Mouse (Mus musculus) stomach, embryonic 14.5 days (tissue): ENCODE results near the gene Zbtb8a. TPM values are rescaled to one million over a fixed set of nuclear protein-coding genes. Genes with fewer than 3 reads are reported as not detected.

Experiments used
- ATAC-seq: fragments of 200-750 bp; cut with Nextera tagmentation; 2 replicates; pipeline ENCODE4 v1.8.0; 2017; ENCODE audit warnings: low read depth, moderate TSS enrichment; ENCODE audit not compliant: insufficient number of reproducible peaks, insufficient read depth, low FRiP score
- H3K27ac ChIP-seq: fragments of 300-500 bp; sonication (generic); 2 replicates; pipeline ENCODE4 v1.5.1; 2014; ENCODE audit warnings: mild to moderate bottlenecking, low read length, moderate library complexity, mixed read lengths
- H3K27me3 ChIP-seq: fragments of 300-500 bp; sonication (generic); 2 replicates; pipeline ENCODE4 v1.6.1; 2014; ENCODE audit warnings: low read length, control low read depth, mixed read lengths; ENCODE audit not compliant: control insufficient read depth, insufficient read depth
- H3K36me3 ChIP-seq: fragments of 300-500 bp; sonication (generic); 2 replicates; pipeline ENCODE4 v1.6.1; 2014; ENCODE audit warnings: mild to moderate bottlenecking, control low read depth, low read length, moderate library complexity, mixed read lengths; ENCODE audit not compliant: control insufficient read depth, insufficient read depth
- H3K4me1 ChIP-seq: fragments of 300-500 bp; sonication (generic); 2 replicates; pipeline ENCODE4 v1.6.1; 2014; ENCODE audit warnings: low read length, control low read depth, mixed read lengths; ENCODE audit not compliant: control insufficient read depth, insufficient read depth
- H3K4me2 ChIP-seq: fragments of 300-500 bp; sonication (generic); replicated peaks from 2 replicates; pipeline ENCODE4 v1.6.1; 2014; ENCODE audit warnings: low read depth, low read length, control low read depth
- H3K4me3 ChIP-seq: fragments of 300-500 bp; sonication (generic); 2 replicates; pipeline ENCODE4 v1.5.1; 2014; ENCODE audit warnings: low read depth, low read length, control low read depth
- H3K9ac ChIP-seq: fragments of 300-500 bp; sonication (generic); replicated peaks from 2 replicates; pipeline ENCODE4 v1.6.1; 2014; ENCODE audit warnings: low read depth, mild to moderate bottlenecking, control low read depth, low read length, moderate library complexity, mixed read lengths
- H3K9me3 ChIP-seq: fragments of 300-500 bp; sonication (generic); 2 replicates; pipeline ENCODE4 v1.6.1; 2016; ENCODE audit warnings: low read depth, low read length, control low read depth; ENCODE audit not compliant: control insufficient read depth
- WGBS: fragments of 180-500 bp; shearing (Covaris S2); extraction: QIAGEN DNeasy Blood & Tissue Kit; methylation state at CpG from one replicate; pipeline ENCODE4 v1.1.7; 2014; 5-methylcytosine and 5-hydroxymethylcytosine counted together
- polyA plus RNA-seq: library from polyadenylated mRNA; unstranded; fragments of >200 nt; fragmentation: Nextera tagmentation; extraction: Ambion mirVana; gene quantifications from 2 replicates; pipeline ENCODE4 v1.2.1, GENCODE M21; 2014

The Zbtb8a gene
- polyA plus RNA-seq, 1 experiment from 2014 or later, result 14.1 TPM

DNA sequence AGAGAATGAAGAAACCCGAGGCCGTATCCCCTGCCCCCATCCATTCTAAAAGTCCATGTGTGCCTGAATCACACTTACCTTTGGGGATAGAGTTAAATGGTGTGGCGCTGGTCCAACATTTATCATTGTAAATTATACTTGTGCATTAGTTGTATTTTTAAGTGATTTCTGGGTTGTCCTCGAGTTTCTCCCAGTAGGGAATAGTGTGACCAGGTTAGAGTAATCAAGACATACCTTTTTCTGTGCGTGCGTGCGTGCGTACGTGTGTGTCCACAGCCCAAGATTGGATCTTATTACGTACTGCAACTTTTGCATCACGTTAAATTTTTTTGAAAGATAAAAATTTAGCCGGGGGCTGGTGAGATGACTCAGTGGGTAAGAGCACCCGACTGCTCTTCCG, 41.6 kb downstream of the Zbtb8a start:
- no peak for ATAC-seq
- H3K27me3 ChIP-seq, result no peaks in the 10 kb centered on the region
- H3K36me3 ChIP-seq, result peaks cover 15% of the 10 kb centered on the region; the same call in 1 of the 2 replicates
- peak overlapping the region; percentile 37; the same call in 1 of the 2 replicates for H3K9ac ChIP-seq
- H3K4me3 ChIP-seq, result peak overlapping the region; percentile 96
- WGBS, result 44% methylated on average over 14 of the region's 14 CpGs
- H3K4me1 ChIP-seq, result peaks cover 14% of the 10 kb centered on the region
- H3K9me3 ChIP-seq, result no peaks in the 10 kb centered on the region
- H3K27ac ChIP-seq, result peak overlapping the region; percentile 99
- peak overlapping the region; percentile 74 for H3K4me2 ChIP-seq

DNA sequence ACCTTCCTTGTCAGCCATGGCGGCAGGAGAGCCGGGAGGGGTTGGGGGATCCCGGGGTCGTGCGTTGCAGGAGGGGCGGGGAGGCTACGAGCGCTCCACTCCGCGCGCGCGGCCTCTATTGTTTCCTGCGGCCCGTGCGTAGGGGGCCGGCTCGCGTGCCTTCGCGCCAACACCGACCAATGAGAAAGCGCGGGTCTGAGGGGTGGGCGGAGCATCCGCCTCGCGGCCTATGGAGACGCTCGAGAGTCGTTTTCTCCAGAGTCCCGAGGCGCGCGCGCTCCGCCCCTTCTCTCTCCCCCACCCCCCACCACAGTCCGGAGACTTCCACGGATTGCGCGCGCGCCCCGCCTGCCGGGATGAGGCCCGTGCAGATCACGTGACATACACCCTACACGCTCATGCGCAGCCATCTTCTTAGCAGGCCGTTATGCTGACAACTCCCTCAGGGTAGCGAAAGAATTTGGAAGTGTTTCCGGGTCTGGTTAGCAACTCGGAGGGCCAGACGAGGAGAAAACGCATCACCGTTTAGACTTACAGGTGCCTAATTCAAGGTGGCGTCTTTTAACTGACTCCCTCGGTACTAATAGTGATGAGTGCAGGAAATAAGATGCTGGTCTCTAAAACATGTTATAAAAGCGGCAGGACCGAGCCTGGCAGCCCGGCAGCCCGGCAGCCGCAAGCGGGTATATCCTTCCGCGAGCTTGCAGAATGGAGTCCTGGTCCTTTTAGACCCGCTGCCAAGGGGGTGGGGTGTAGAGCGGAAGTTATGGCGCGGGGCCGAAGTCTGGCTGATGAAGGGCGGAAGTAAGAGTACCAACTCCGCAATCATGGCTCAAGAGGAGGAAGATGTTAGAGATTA, 42.5 kb downstream of the Zbtb8a start, which contains the start of the genes Rbbp4 and Zbtb8os:
Gene Rbbp4 (minus strand): TSS at position 155 of the 859 bp plus-strand sequence.
Gene Zbtb8os (plus strand): TSS at position 480 of the 859 bp plus-strand sequence.
- peak; percentile 98 for ATAC-seq
- Histone ChIP-seq H3K27me3 (no peaks in the 10 kb centered on the region), H3K36me3 (peaks cover 19% of the 10 kb centered on the region; the same call in 1 of the 2 replicates), H3K27ac (peak within 1 kb of the TSS; percentile 99), H3K9me3 (no peaks in the 10 kb centered on the region), H3K4me3 (peak within 1 kb of the TSS; percentile 96), H3K4me1 (peaks cover 14% of the 10 kb centered on the region), H3K9ac (peak within 1 kb of the TSS; percentile 87), H3K4me2 (peak within 1 kb of the TSS; percentile 74)
- under 1% methylated on average over 68 of the region's 73 CpGs for WGBS

DNA sequence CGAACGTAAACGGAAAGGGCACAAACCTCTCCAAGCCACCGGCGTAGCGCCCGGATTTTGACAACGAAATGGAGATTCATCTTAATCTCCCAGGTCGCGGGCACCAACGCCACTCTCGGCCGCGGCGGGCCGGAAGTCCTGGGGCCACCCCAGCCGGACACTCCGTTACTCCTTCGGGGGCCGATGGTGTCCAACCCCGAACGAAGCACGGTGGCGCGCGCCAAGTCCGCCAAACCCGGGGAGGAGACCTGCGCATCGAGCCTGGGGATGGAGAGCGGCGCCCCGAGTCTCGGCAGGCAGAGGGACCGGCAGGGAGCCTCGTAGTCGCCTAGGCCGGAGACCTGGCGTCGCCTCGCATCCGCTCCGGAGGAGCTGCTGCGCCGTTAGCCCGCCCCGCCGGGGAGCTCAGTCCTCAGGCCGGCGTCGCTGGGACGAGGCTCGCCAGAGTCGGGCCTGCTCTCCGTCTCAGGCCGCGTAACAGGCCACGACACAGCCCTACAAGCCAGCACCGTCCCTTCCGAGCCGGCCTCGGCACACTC, 43.2 kb downstream of the Zbtb8a start:
- Histone ChIP-seq H3K4me3 (peak overlapping the region; percentile 96), H3K27ac (peak overlapping the region; percentile 98), H3K27me3 (no peaks in the 10 kb centered on the region), H3K9ac (peak overlapping the region; percentile 87), H3K4me2 (peak overlapping the region; percentile 60), H3K9me3 (no peaks in the 10 kb centered on the region), H3K4me1 (peaks cover 14% of the 10 kb centered on the region), H3K36me3 (peaks cover 22% of the 10 kb centered on the region; the same call in 1 of the 2 replicates)
- ATAC-seq, result no peak
- WGBS, result 0% methylated on average over 62 of the region's 62 CpGs

DNA sequence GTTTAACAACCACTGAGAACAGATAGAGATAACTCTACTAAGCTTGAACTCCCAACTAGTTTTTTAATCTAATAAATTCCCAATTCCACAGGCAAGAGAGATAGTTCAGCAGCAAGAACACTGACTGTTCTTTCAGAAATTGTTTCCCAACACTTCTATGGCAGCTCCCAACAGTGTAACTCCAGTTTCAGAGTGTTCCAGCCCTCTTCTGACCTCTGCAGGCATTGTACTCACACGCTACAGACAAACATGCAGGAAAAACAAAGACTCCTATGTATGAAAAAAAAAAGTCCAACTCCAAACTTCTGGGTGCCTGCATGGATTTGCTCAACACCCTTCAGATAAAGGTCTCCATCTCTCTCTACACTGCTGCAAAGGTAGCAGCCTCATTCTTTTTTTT, 45.1 kb downstream of the Zbtb8a start:
- WGBS, result 32% methylated on average over 1 of the region's 1 CpGs
- Histone ChIP-seq H3K9ac (no peak overlapping the region), H3K4me2 (peak overlapping the region; percentile 60), H3K4me3 (peak overlapping the region; percentile 96; the same call in 1 of the 2 replicates), H3K4me1 (peaks cover 14% of the 10 kb centered on the region), H3K36me3 (peaks cover 35% of the 10 kb centered on the region), H3K27me3 (no peaks in the 10 kb centered on the region), H3K27ac (no peak overlapping the region), H3K9me3 (no peaks in the 10 kb centered on the region)
- ATAC-seq, result no peak

DNA sequence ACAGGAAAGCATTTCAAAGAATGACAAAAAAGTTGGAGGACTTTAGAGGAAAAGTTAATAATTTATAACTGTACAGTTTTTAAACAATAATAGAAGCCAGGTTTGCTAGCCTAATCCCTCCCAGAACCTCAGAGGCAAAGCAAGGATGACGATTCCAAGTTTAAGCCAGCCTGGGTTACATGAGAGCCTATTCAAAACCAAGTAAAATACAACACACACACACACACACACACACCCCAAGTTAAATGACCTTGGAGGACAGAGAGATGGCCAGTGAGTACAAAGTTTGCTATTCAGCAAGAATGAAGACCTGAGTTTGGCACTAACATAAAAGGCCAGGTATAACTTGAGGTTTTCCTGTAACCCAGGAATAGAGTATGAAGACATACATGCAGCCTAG, 51.7 kb downstream of the Zbtb8a start:
- Histone ChIP-seq H3K27ac (no peak overlapping the region), H3K4me2 (no peak overlapping the region), H3K9ac (no peak overlapping the region), H3K4me1 (0 out of 2 replicates have a peak, but pooled peaks cover 3% of the 10 kb centered on the region), H3K9me3 (no peaks in the 10 kb centered on the region), H3K36me3 (peaks cover 61% of the 10 kb centered on the region), H3K4me3 (no peak overlapping the region), H3K27me3 (no peaks in the 10 kb centered on the region)
- no peak for ATAC-seq
- 47% methylated on average over 1 of the region's 1 CpGs for WGBS

DNA sequence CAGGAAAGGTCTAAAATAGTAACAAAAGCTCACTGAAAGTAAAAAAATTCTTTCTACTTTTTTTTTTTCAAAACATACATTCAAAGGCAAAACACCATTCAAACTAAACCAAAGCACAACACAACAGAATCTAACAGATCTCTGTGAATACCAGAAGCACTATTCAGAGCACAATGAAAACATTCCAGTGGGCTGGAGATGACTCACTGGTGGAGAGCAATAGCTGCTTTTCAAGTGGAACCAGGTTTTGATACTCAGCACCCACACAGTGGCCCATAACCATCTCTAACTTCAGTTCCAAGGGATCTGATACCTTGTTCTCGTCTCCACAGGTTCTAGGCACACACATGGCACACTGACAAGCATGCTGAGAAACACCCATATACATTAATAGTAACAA, 53.2 kb downstream of the Zbtb8a start:
- H3K36me3 ChIP-seq, result peaks cover 66% of the 10 kb centered on the region
- H3K9ac ChIP-seq, result no peak overlapping the region
- no peak overlapping the region for H3K4me2 ChIP-seq
- no peaks in the 10 kb centered on the region for H3K9me3 ChIP-seq
- H3K27me3 ChIP-seq, result no peaks in the 10 kb centered on the region
- ATAC-seq, result no peak
- H3K27ac ChIP-seq, result no peak overlapping the region
- H3K4me3 ChIP-seq, result no peak overlapping the region
- 0 out of 2 replicates have a peak, but pooled peaks cover 3% of the 10 kb centered on the region for H3K4me1 ChIP-seq
- WGBS, result 74% methylated on average over 1 of the region's 1 CpGs

DNA sequence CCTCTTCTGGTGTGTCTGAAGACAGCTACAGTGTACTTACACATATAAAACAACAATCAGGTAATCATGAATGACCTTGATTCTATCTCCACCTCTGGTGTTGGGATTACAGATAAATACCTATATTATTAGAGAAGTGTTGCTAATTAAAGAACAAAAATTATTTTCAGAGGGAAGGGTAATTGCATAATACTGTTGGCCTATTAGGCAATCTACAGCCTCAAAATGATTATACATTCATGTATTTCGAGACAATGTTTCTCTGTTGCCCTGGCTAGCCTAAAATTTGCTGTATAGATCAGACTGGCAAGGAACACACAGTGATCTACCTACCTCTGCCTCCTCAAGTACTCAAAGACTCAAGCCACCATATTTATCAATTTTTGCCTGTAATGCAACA, 54.4 kb downstream of the Zbtb8a start:
- Histone ChIP-seq H3K4me2 (no peak overlapping the region), H3K9me3 (no peaks in the 10 kb centered on the region), H3K4me1 (0 out of 2 replicates have a peak, but pooled peaks cover 3% of the 10 kb centered on the region), H3K36me3 (peaks cover 71% of the 10 kb centered on the region), H3K4me3 (no peak overlapping the region), H3K27me3 (no peaks in the 10 kb centered on the region), H3K9ac (no peak overlapping the region), H3K27ac (no peak overlapping the region)
- ATAC-seq, result no peak
- 91% methylated on average over 1 of the region's 1 CpGs for WGBS

DNA sequence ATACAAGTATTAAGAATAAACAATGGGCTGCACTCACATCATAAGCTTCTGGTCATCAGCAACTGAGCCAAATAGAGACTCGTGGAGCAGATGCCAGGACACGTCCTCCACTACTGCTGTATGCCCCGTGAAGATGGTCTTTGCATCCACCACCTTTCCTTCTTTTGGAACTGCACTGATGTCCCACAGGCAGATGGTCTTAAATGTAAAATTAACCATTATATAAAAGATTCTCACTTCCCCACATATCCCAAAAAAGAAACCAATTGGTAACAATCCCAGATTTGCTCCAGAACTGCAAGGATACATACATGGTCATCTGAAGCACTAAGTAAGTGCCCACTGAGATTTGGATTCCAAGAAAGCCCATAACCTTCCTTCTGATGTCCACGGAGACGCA, 55.9 kb downstream of the Zbtb8a start:
- no peaks in the 10 kb centered on the region for H3K9me3 ChIP-seq
- ATAC-seq, result no peak
- H3K27me3 ChIP-seq, result no peaks in the 10 kb centered on the region
- H3K36me3 ChIP-seq, result peaks cover 71% of the 10 kb centered on the region
- H3K4me2 ChIP-seq, result no peak overlapping the region
- no peak overlapping the region for H3K9ac ChIP-seq
- no peak overlapping the region for H3K4me3 ChIP-seq
- H3K27ac ChIP-seq, result no peak overlapping the region
- 95% methylated on average over 5 of the region's 5 CpGs for WGBS
- 0 out of 2 replicates have a peak, but pooled peaks cover 3% of the 10 kb centered on the region for H3K4me1 ChIP-seq
